8 mouse cellular contexts compared by ENCODE assay signal in the genomic region with DNA sequence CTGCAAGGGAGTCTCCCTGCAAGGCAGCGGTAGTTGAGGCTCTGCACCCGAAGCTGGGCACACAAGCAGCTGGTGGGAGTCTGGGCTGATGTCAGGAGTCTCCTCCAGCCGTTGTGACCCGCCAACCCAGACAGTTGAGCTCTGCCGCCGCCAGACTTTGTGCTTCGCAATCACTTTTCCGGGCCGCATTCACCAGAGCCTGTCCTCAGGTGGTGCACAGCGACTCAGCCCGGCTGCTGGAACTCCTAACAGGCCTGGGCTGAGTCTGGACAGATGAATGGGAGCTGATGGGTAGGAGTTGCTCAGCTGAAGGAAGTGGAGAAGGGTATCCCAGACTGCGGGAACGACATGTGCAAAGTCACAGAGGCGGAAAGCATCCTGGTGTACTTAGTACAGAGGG. TPM values are rescaled to one million over a fixed set of nuclear protein-coding genes. Genes with fewer than 3 reads are reported as not detected.
DNase-seq lines count a peak whose midpoint lies in the region; ATAC-seq lines count a peak whose summit lies in the region.

No protein-coding gene starts in this region.

- no peak for DNase-seq in kidney, postnatal 14 days
- DNase-seq in WW6 (ENCODE audit: low read depth, low spot score) = peak; percentile 13
- DNase-seq in gastrocnemius, postnatal 25 days = no peak
- DNase-seq in c-Kit-positive CD71-positive TER-119-positive erythroid progenitor cells, embryonic 14.5 days (ENCODE audit: low spot score) = no peak
- DNase-seq in cerebellum, adult 9-11 months = no peak

- H3K9me3 ChIP-seq in kidney, embryonic 14.5 days (ENCODE audit: control insufficient read depth, low read length) = no peaks in the 10 kb centered on the region
- no peaks in the 10 kb centered on the region for H3K9me3 ChIP-seq in forebrain, embryonic 16.5 days (ENCODE audit: control insufficient read depth, low read length)
- no peaks in the 10 kb centered on the region for H3K9me3 ChIP-seq in midbrain, embryonic 15.5 days

- ATAC-seq in kidney, embryonic 14.5 days (ENCODE audit: low FRiP score, low TSS enrichment) = 0 out of 2 replicates have a peak, but pooled peaks have one; percentile 11
- peak; percentile 16; the same call in 1 of the 2 replicates for ATAC-seq in forebrain, embryonic 16.5 days
- no peak for ATAC-seq in midbrain, embryonic 15.5 days (replicated peaks)

- peaks cover 47% of the 10 kb centered on the region for H3K27me3 ChIP-seq in kidney, embryonic 14.5 days (ENCODE audit: control insufficient read depth, insufficient read depth, low read length)
- peaks cover 12% of the 10 kb centered on the region; the same call in 1 of the 2 replicates for H3K27me3 ChIP-seq in forebrain, embryonic 16.5 days (replicated peaks; ENCODE audit: control insufficient read depth, insufficient read depth, low read length)
- H3K27me3 ChIP-seq in midbrain, embryonic 15.5 days (replicated peaks) = peaks cover 6% of the 10 kb centered on the region

- H3K4me1 ChIP-seq in kidney, embryonic 14.5 days (ENCODE audit: control insufficient read depth, insufficient read depth, low read length) = peaks cover 13% of the 10 kb centered on the region; the same call in 1 of the 2 replicates
- H3K4me1 ChIP-seq in forebrain, embryonic 16.5 days (replicated peaks; ENCODE audit: control insufficient read depth, insufficient read depth, low read length) = peaks cover 33% of the 10 kb centered on the region
- H3K4me1 ChIP-seq in midbrain, embryonic 15.5 days = peaks cover 40% of the 10 kb centered on the region

- no peak overlapping the region; the same call in 1 of the 2 replicates for H3K4me2 ChIP-seq in kidney, embryonic 14.5 days (replicated peaks; ENCODE audit: low read depth, low read length)
- peak overlapping the region; percentile 89; the same call in 1 of the 2 replicates for H3K4me2 ChIP-seq in forebrain, embryonic 16.5 days (ENCODE audit: low read length)
- H3K4me2 ChIP-seq in midbrain, embryonic 15.5 days = peak overlapping the region; percentile 83; the same call in 1 of the 2 replicates

- H3K36me3 ChIP-seq in kidney, embryonic 14.5 days (ENCODE audit: control insufficient read depth, insufficient read depth, low read length) = no peaks in the 10 kb centered on the region
- H3K36me3 ChIP-seq in forebrain, embryonic 16.5 days (ENCODE audit: control insufficient read depth, insufficient read depth) = no peaks in the 10 kb centered on the region
- no peaks in the 10 kb centered on the region for H3K36me3 ChIP-seq in midbrain, embryonic 15.5 days (replicated peaks)

- 0 out of 2 replicates have a peak overlapping the region, but pooled peaks have one; percentile 40 for H3K4me3 ChIP-seq in kidney, embryonic 14.5 days (ENCODE audit: low read length)
- no peak overlapping the region; the same call in 1 of the 2 replicates for H3K4me3 ChIP-seq in forebrain, embryonic 16.5 days (replicated peaks; ENCODE audit: low read length)
- peak overlapping the region; percentile 78 for H3K4me3 ChIP-seq in midbrain, embryonic 15.5 days

- H3K27ac ChIP-seq in kidney, embryonic 14.5 days (ENCODE audit: low read depth, low read length) = no peak overlapping the region
- H3K27ac ChIP-seq in forebrain, embryonic 16.5 days (ENCODE audit: low read length) = no peak overlapping the region
- no peak overlapping the region for H3K27ac ChIP-seq in midbrain, embryonic 15.5 days

- whole genome bisulfite sequencing in kidney, embryonic 14.5 days = 5% methylated on average over 14 of the region's 14 CpGs
- 8% methylated on average over 14 of the region's 14 CpGs for WGBS in forebrain, embryonic 16.5 days
- WGBS in midbrain, embryonic 15.5 days = 3% methylated on average over 14 of the region's 14 CpGs

- H3K9ac ChIP-seq in kidney, embryonic 14.5 days (ENCODE audit: low read depth, low read length) = no peak overlapping the region
- no peak overlapping the region for H3K9ac ChIP-seq in forebrain, embryonic 16.5 days (replicated peaks; ENCODE audit: low read depth, low read length)
- H3K9ac ChIP-seq in midbrain, embryonic 15.5 days = no peak overlapping the region

RNA-seq across cellular contexts. Expression of a gene that starts 0.8 kb away (rescaled TPM):
- polyA plus RNA-seq in kidney, embryonic 14.5 days (2014; fragmentation: Nextera tagmentation; extraction: Ambion mirVana) = 0.03 TPM in 2 replicates
- polyA plus RNA-seq in forebrain, embryonic 16.5 days (2015; fragmentation: Nextera tagmentation; extraction: Ambion mirVana) = 6.4 and 8.2 TPM in 2 replicates
- polyA plus RNA-seq in midbrain, embryonic 15.5 days (2015; fragmentation: Nextera tagmentation; extraction: Ambion mirVana) = 10.1 and 11.1 TPM in 2 replicates
- under 1 TPM; 0.05 to 0.31 TPM for total RNA-seq in gastrocnemius, postnatal 25 days (2021)

RNA-seq across cellular contexts. Expression of a gene that starts 53.9 kb away (rescaled TPM):
- 12.4 and 15.4 TPM in 2 replicates for polyA plus RNA-seq in kidney, embryonic 14.5 days (2014; fragmentation: Nextera tagmentation; extraction: Ambion mirVana)
- polyA plus RNA-seq in forebrain, embryonic 16.5 days (2015; fragmentation: Nextera tagmentation; extraction: Ambion mirVana) = 58.1 and 67.0 TPM in 2 replicates
- polyA plus RNA-seq in midbrain, embryonic 15.5 days (2015; fragmentation: Nextera tagmentation; extraction: Ambion mirVana) = 27.1 and 30.1 TPM in 2 replicates
- 1 to 10 TPM; 2.4 to 6.4 TPM for total RNA-seq in gastrocnemius, postnatal 25 days (2021)
